Mouse (Mus musculus) intestine, embryonic 16.5 days (tissue): ENCODE data around the gene D330020A13Rik. TPM values are rescaled to one million over a fixed set of nuclear protein-coding genes. Genes with fewer than 3 reads are reported as not detected.

Source experiments
- ATAC-seq: fragments of 200-750 bp; cut with Nextera tagmentation; 2 replicates; pipeline ENCODE4 v1.8.0; 2017; ENCODE audit warnings: moderate TSS enrichment, moderate library complexity
- H3K27ac ChIP-seq: fragments of 300-500 bp; sonication (generic); 2 replicates; pipeline ENCODE4 v1.5.1; 2014; ENCODE audit warnings: mild to moderate bottlenecking, low read length
- H3K27me3 ChIP-seq: fragments of 300-500 bp; sonication (generic); replicated peaks from 2 replicates; pipeline ENCODE4 v1.6.1; 2014; ENCODE audit warnings: low read length, control low read depth, mixed read lengths; ENCODE audit not compliant: control insufficient read depth, insufficient read depth
- H3K36me3 ChIP-seq: fragments of 300-500 bp; sonication (generic); 2 replicates; pipeline ENCODE4 v1.6.1; 2014; ENCODE audit warnings: low read length, control low read depth; ENCODE audit not compliant: control insufficient read depth, insufficient read depth
- H3K4me1 ChIP-seq: fragments of 300-500 bp; sonication (generic); 2 replicates; pipeline ENCODE4 v1.6.1; 2014; ENCODE audit warnings: low read length, control low read depth, mixed read lengths; ENCODE audit not compliant: control insufficient read depth, insufficient read depth
- H3K4me2 ChIP-seq: fragments of 300-500 bp; sonication (generic); 2 replicates; pipeline ENCODE4 v1.6.1; 2014; ENCODE audit warnings: low read depth, low read length, control low read depth
- H3K4me3 ChIP-seq: fragments of 300-500 bp; sonication (generic); 2 replicates; pipeline ENCODE4 v1.5.1; 2014; ENCODE audit warnings: mild to moderate bottlenecking, low read length
- H3K9ac ChIP-seq: fragments of 300-500 bp; sonication (generic); 2 replicates; pipeline ENCODE4 v1.6.1; 2014; ENCODE audit warnings: low read depth, low read length
- H3K9me3 ChIP-seq: fragments of 300-500 bp; sonication (generic); 2 replicates; pipeline ENCODE4 v1.6.1; 2016; ENCODE audit warnings: low read length, control low read depth; ENCODE audit not compliant: control insufficient read depth
- WGBS: fragments of 180-500 bp; shearing (Covaris S2); extraction: QIAGEN DNeasy Blood & Tissue Kit; methylation state at CpG from one replicate; pipeline ENCODE4 v1.1.7; 2014; 5-methylcytosine and 5-hydroxymethylcytosine counted together
- polyA plus RNA-seq: library from polyadenylated mRNA; unstranded; fragments of >200 nt; fragmentation: Nextera tagmentation; extraction: Ambion mirVana; gene quantifications from 2 replicates; pipeline ENCODE4 v1.2.1, GENCODE M21; 2015

The D330020A13Rik gene
- polyA plus RNA-seq, 1 experiment from 2014 or later = 0.43 TPM

DNA sequence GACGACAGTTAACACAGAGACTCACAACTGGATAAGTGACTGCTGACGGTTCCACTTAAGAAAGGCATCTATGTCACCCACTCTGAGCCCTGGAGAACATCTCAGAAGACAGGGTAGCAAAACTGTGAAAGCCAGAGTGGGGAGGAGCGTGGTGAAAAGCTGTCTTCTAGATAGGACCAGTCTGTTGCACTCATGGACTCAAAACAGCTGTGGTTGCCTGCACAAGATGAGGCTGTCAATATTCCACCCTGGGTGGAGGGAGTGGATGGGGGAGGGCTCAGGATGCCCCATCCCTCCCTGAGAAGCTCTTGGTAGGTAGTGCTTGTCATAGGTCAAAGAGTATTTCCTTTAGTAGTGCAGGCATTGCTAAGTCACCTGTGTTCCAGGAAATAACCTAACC lies 15.6 kb downstream of the D330020A13Rik start:
- Histone ChIP-seq H3K4me1 (peaks cover 2% of the 10 kb centered on the region; the same call in 1 of the 2 replicates), H3K27me3 (no peaks in the 10 kb centered on the region), H3K4me3 (no peak overlapping the region), H3K27ac (no peak overlapping the region), H3K4me2 (no peak overlapping the region), H3K9ac (no peak overlapping the region), H3K9me3 (no peaks in the 10 kb centered on the region), H3K36me3 (no peaks in the 10 kb centered on the region)
- 39% methylated on average over 3 of the region's 3 CpGs for WGBS
- ATAC-seq = peak; percentile 50; the same call in 1 of the 2 replicates

DNA sequence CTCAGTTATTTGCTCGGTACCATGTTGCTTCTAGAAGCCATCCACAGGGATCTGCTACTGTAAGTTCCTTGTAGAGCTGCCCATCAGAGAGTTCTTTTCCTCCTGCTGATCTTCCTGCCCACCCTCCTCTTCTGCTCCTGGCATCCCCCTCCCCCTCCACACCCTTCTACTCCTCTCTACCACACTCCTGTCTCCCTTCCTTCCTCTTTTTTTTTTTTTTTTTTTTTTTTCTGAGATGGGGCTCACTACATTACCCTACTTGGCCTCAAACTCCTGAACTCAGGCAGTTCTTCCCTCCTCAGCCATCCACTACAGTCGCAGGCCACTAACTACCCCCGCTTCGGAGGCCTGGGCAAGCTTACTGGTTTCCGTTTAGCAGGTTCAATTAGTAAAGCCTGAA lies 18.3 kb downstream of the D330020A13Rik start:
- Histone ChIP-seq H3K9ac (no peak overlapping the region), H3K4me1 (peaks cover 2% of the 10 kb centered on the region; the same call in 1 of the 2 replicates), H3K27me3 (no peaks in the 10 kb centered on the region), H3K9me3 (no peaks in the 10 kb centered on the region), H3K36me3 (no peaks in the 10 kb centered on the region), H3K27ac (no peak overlapping the region), H3K4me3 (no peak overlapping the region), H3K4me2 (no peak overlapping the region)
- ATAC-seq = no peak
- WGBS = 78% methylated on average over 5 of the region's 5 CpGs

DNA sequence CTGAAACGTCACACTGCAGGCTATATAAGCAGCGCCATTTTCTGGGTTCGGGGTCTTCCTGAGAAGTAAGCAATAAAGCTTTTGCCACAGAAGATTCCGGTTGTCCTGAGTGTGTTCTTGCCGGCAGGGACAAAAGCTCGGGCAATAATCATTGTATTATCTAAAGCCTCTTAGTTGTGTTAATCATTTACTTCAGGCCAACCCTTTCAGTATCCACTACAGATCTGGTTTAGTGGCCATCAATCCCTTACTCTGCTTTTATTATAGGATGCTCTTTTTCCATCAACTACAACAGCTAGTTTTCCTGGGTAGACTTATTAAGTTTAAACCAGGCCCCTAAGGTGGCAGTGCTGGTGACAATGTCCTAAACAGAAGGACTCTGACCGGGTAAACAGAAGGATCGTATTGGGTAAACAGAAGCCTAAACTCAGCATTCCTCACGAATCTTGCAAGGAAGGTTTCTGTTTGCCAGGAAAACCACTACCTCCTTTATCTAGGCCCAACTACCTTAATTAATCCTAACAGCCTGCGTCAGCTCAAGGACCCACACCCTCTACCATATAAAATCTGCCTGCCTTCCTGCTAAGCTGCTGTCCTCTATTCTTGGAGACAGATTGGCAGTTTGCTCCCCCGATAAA lies 24.3 kb downstream of the D330020A13Rik start:
- Histone ChIP-seq H3K4me1 (no peaks in the 10 kb centered on the region), H3K36me3 (no peaks in the 10 kb centered on the region), H3K27me3 (no peaks in the 10 kb centered on the region), H3K27ac (no peak overlapping the region), H3K4me2 (no peak overlapping the region), H3K9me3 (no peaks in the 10 kb centered on the region), H3K4me3 (no peak overlapping the region), H3K9ac (no peak overlapping the region)
- ATAC-seq = peak; percentile 66
- 51% methylated on average over 11 of the region's 11 CpGs for WGBS

DNA sequence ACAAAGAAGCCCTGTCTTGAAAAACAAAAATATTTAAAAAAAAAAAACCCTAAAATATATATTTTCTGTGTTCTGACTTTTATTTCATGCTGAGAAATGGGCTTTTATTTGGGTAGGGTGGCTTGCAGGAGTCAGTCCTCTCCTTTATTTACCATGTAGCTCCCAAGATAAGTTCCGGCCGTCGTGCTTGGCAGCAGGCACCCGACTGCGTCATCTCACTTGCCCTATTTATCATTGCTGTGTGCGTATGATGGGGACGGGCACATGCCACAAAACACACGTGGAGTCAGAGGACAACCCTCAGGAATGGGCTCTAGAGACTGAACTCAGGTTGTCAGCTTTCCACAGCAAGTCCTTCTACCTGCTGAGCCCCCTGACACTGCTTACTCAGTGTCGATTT lies 25.0 kb downstream of the D330020A13Rik start:
- Histone ChIP-seq H3K9me3 (no peaks in the 10 kb centered on the region), H3K9ac (no peak overlapping the region), H3K36me3 (no peaks in the 10 kb centered on the region), H3K4me3 (no peak overlapping the region), H3K4me2 (no peak overlapping the region), H3K27ac (no peak overlapping the region), H3K27me3 (no peaks in the 10 kb centered on the region), H3K4me1 (no peaks in the 10 kb centered on the region)
- ATAC-seq = no peak
- 69% methylated on average over 9 of the region's 9 CpGs for WGBS

DNA sequence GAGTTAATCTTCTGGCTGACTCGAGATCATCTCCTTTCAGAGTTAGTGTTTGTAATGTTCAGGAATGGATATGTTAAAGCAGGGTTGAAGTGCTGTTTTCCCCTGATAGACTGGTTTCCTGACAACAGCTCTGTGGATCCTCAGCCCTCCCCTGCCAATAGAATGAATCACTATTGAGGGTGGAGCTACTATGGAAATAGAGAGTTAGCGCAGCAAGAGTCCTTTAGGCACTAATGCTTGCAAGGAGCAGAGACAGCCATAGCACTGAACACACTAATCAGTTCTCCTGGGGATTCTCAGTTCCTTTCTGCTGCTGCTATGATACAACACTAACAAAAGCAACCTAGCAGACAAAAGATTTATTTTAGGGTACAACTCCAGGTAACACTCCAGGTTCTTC lies 26.2 kb downstream of the D330020A13Rik start:
- H3K4me1 ChIP-seq = no peaks in the 10 kb centered on the region
- no peak overlapping the region for H3K4me3 ChIP-seq
- H3K27ac ChIP-seq = no peak overlapping the region
- no peaks in the 10 kb centered on the region for H3K27me3 ChIP-seq
- peaks cover 4% of the 10 kb centered on the region; the same call in 1 of the 2 replicates for H3K36me3 ChIP-seq
- 50% methylated on average over 2 of the region's 2 CpGs for WGBS
- no peak overlapping the region for H3K4me2 ChIP-seq
- ATAC-seq = no peak
- H3K9ac ChIP-seq = no peak overlapping the region
- no peaks in the 10 kb centered on the region for H3K9me3 ChIP-seq

DNA sequence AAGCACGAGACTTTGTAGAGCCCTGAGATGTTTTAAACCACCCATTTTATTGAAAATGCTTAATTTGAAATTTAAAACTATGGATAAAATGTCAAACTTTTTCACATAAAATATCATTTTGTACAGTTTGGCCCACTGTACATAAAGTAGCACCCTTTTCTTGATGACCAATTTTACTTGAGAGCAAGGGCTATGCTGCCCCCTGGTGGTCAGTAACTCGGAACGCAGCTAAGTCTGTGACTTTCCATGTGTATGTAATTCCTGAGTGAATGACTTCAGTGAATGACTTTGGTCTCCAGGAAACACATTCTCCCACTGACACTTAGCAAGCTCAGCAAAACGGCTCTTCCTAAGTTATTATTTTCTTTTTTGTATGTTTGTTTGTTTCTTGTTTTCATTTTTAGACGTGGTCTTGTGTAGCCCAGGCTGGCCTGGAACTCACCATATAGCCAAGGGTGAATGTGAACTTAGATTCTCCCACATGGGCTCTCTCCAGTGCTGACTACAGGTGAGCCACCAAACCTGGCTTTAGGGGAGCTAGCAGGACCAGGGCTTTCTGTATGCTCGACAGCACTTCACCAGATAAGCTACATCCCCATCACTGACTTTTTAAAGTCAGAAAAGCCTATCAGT lies 30.2 kb downstream of the D330020A13Rik start:
- Histone ChIP-seq H3K9me3 (no peaks in the 10 kb centered on the region), H3K4me2 (no peak overlapping the region), H3K4me1 (no peaks in the 10 kb centered on the region), H3K27ac (no peak overlapping the region), H3K4me3 (no peak overlapping the region), H3K9ac (no peak overlapping the region), H3K27me3 (no peaks in the 10 kb centered on the region), H3K36me3 (peaks cover 7% of the 10 kb centered on the region; the same call in 1 of the 2 replicates)
- ATAC-seq = 0 out of 2 replicates have a peak, but pooled peaks have one; percentile 23
- 30% methylated on average over 6 of the region's 6 CpGs for WGBS

DNA sequence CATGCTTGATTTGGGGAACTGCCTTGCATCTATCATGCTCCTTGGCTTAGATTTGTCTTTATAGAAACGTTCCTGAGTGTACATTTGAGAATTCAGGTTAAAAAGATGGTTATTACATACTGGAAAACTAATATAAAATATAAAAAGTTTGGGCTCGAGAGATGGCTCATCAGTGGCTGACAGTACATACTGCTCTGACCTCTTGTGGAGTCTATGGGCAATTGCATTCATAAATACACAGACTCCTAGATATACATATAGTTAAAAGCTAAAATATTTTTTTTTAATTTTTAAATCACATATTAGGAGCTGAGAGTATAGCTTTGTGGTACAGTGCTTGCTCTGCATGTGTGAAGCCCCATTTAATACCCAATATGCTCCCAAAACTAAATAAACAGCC lies 38.2 kb downstream of the D330020A13Rik start:
- H3K36me3 ChIP-seq = peaks cover 10% of the 10 kb centered on the region
- H3K9me3 ChIP-seq = no peaks in the 10 kb centered on the region
- no peak overlapping the region for H3K4me2 ChIP-seq
- 74% methylated on average over 2 of the region's 2 CpGs for WGBS
- H3K4me1 ChIP-seq = no peaks in the 10 kb centered on the region
- no peak overlapping the region for H3K27ac ChIP-seq
- H3K4me3 ChIP-seq = no peak overlapping the region
- H3K27me3 ChIP-seq = no peaks in the 10 kb centered on the region
- no peak overlapping the region for H3K9ac ChIP-seq
- no peak for ATAC-seq

DNA sequence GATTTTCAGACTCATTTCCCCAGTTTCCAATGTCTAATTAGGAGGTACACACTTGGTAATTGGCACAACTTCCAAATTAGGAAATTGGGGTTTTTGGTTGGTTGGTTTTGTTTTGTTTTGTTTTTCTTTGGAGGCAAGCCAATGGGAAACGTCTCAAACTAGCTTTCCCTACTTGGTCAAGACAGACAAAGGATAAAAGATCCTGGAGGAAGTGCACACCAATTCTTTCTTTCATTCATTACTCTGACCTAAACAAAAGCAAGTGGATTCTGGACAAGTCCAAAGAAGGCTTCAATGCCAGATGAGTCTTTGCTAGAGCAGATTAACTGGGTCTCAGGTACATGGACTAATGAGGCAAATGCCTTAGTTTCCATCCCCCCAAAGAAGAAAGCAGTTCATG lies 49.8 kb downstream of the D330020A13Rik start:
- H3K27me3 ChIP-seq = no peaks in the 10 kb centered on the region
- no peak overlapping the region for H3K9ac ChIP-seq
- H3K4me1 ChIP-seq = no peaks in the 10 kb centered on the region
- H3K4me2 ChIP-seq = no peak overlapping the region
- peaks cover 2% of the 10 kb centered on the region; the same call in 1 of the 2 replicates for H3K36me3 ChIP-seq
- no peaks in the 10 kb centered on the region for H3K9me3 ChIP-seq
- no peak overlapping the region for H3K4me3 ChIP-seq
- H3K27ac ChIP-seq = no peak overlapping the region
- ATAC-seq = no peak
- WGBS = 73% methylated on average over 1 of the region's 1 CpGs
